Mouse (Mus musculus) kidney, adult 2 months (tissue): ENCODE data around the gene Foxo6. TPM values are rescaled to one million over a fixed set of nuclear protein-coding genes. Genes with fewer than 3 reads are reported as not detected.

Experiments used
- DNase-seq: peaks from one replicate; pipeline ENCODE4 v3.0.0; 2021
- H3K27ac ChIP-seq: fragments of 200-500 bp; 2 replicates; pipeline ENCODE4 v1.5.1; 2012; ENCODE audit warnings: low read depth, low read length, control low read depth, inconsistent platforms; ENCODE audit not compliant: insufficient read depth
- H3K27me3 ChIP-seq: fragments of 200-500 bp; replicated peaks from 2 replicates; pipeline ENCODE4 v1.6.1; 2012; ENCODE audit warnings: mild to moderate bottlenecking, moderate library complexity, low read length, inconsistent platforms; ENCODE audit not compliant: control insufficient read depth, insufficient read depth
- H3K36me3 ChIP-seq: fragments of 200-500 bp; 2 replicates; pipeline ENCODE4 v1.6.1; 2012; ENCODE audit warnings: mild to moderate bottlenecking, moderate library complexity, low read length, inconsistent platforms; ENCODE audit not compliant: control insufficient read depth, insufficient read depth
- H3K4me1 ChIP-seq: fragments of 200-500 bp; 2 replicates; pipeline ENCODE4 v1.6.1; 2011; ENCODE audit warnings: low read length; ENCODE audit not compliant: control insufficient read depth, insufficient read depth
- H3K4me3 ChIP-seq: fragments of 200-500 bp; 2 replicates; pipeline ENCODE4 v1.5.1; 2011; ENCODE audit warnings: mild to moderate bottlenecking, low read depth, low read length, control low read depth; ENCODE audit not compliant: insufficient read depth
- CTCF ChIP-seq: fragments of 200-500 bp; conservative IDR thresholded peaks from 2 replicates; pipeline ENCODE4 v1.5.1; 2011; ENCODE audit warnings: low read depth, mild to moderate bottlenecking, control low read depth, low read length, moderate library complexity, mixed read lengths; ENCODE audit not compliant: insufficient read depth, insufficient read length
- POLR2A ChIP-seq: fragments of 200-500 bp; IDR thresholded peaks from one replicate; pipeline ENCODE4 v1.6.1; 2011; ENCODE audit warnings: low read depth, low read length, control low read depth
- WGBS: fragments of 180-500 bp; shearing (Covaris S2); methylation state at CpG from one replicate; pipeline ENCODE4 v1.1.7; 2018; 5-methylcytosine and 5-hydroxymethylcytosine counted together
- polyA plus RNA-seq: library from polyadenylated mRNA; depleted of rRNA; stranded (reverse); fragments of >200 nt; gene quantifications from 2 replicates; pipeline ENCODE4 v1.2.3, GENCODE M21; 2012

Foxo6 gene
- polyA plus RNA-seq, 1 experiment = 0.61 TPM

- no peaks in the 10 kb centered on the region for H3K4me1 ChIP-seq
- no peaks in the 10 kb centered on the region for H3K36me3 ChIP-seq
- H3K27me3 ChIP-seq = 0 out of 2 replicates have a peak, but pooled peaks cover 2% of the 10 kb centered on the region
- H3K4me3 ChIP-seq = no peak overlapping the region
- H3K27ac ChIP-seq = no peak overlapping the region
- TF ChIP-seq CTCF = no peak
- no peak for TF ChIP-seq POLR2A
- no peak for DNase-seq
- WGBS = 3% methylated on average over 112 of the region's 112 CpGs
Observed at GRCm38 (mm10) chr4:120268214-120269061, 18.7 kb downstream of the Foxo6 start.

- 10% methylated on average over 25 of the region's 25 CpGs for WGBS
- Histone ChIP-seq H3K4me1 (no peaks in the 10 kb centered on the region), H3K27me3 (0 out of 2 replicates have a peak, but pooled peaks cover 2% of the 10 kb centered on the region), H3K36me3 (no peaks in the 10 kb centered on the region), H3K27ac (no peak overlapping the region), H3K4me3 (no peak overlapping the region)
- TF ChIP-seq POLR2A = no peak
- no peak for TF ChIP-seq CTCF
- no peak for DNase-seq
Observed at GRCm38 (mm10) chr4:120267683-120268082, 19.5 kb downstream of the Foxo6 start.

- no peak for DNase-seq
- Histone ChIP-seq H3K4me3 (no peak overlapping the region), H3K27me3 (0 out of 2 replicates have a peak, but pooled peaks cover 2% of the 10 kb centered on the region), H3K36me3 (no peaks in the 10 kb centered on the region), H3K4me1 (no peaks in the 10 kb centered on the region), H3K27ac (no peak overlapping the region)
- WGBS = 41% methylated on average over 24 of the region's 24 CpGs
- TF ChIP-seq POLR2A (no peak), CTCF (no peak)
Observed at GRCm38 (mm10) chr4:120267136-120267535, 20.0 kb downstream of the Foxo6 start.

- Histone ChIP-seq H3K36me3 (no peaks in the 10 kb centered on the region), H3K4me1 (no peaks in the 10 kb centered on the region), H3K27me3 (0 out of 2 replicates have a peak, but pooled peaks cover 2% of the 10 kb centered on the region), H3K27ac (no peak overlapping the region), H3K4me3 (no peak overlapping the region)
- no peak for TF ChIP-seq POLR2A
- TF ChIP-seq CTCF = no peak
- WGBS = 69% methylated on average over 3 of the region's 3 CpGs
- no peak for DNase-seq
Observed at GRCm38 (mm10) chr4:120264105-120264504, 23.0 kb downstream of the Foxo6 start.

- WGBS = 47% methylated on average over 2 of the region's 2 CpGs
Observed at GRCm38 (mm10) chr4:120262726-120263125, 24.4 kb downstream of the Foxo6 start.

GRCm38 (mm10) chr4:120262206-120262605 is 24.9 kb downstream of the Foxo6 start:
- Histone ChIP-seq H3K4me1 (no peaks in the 10 kb centered on the region), H3K27me3 (no peaks in the 10 kb centered on the region), H3K36me3 (no peaks in the 10 kb centered on the region), H3K27ac (no peak overlapping the region), H3K4me3 (no peak overlapping the region)
- DNase-seq = no peak
- TF ChIP-seq CTCF (no peak), POLR2A (no peak)
- 32% methylated on average over 10 of the region's 10 CpGs for WGBS

More at GRCm38 (mm10) chr4:120262726-120263125, 24.4 kb downstream of the Foxo6 start:
- no peak for DNase-seq
- no peaks in the 10 kb centered on the region for H3K4me1 ChIP-seq
- no peak overlapping the region for H3K4me3 ChIP-seq
- H3K27me3 ChIP-seq = 0 out of 2 replicates have a peak, but pooled peaks cover 2% of the 10 kb centered on the region
- no peak for TF ChIP-seq CTCF
- no peak for TF ChIP-seq POLR2A
- no peaks in the 10 kb centered on the region for H3K36me3 ChIP-seq
- no peak overlapping the region for H3K27ac ChIP-seq
